Comparison of ENCODE assay signal across 18 mouse cellular contexts in the genomic region with DNA sequence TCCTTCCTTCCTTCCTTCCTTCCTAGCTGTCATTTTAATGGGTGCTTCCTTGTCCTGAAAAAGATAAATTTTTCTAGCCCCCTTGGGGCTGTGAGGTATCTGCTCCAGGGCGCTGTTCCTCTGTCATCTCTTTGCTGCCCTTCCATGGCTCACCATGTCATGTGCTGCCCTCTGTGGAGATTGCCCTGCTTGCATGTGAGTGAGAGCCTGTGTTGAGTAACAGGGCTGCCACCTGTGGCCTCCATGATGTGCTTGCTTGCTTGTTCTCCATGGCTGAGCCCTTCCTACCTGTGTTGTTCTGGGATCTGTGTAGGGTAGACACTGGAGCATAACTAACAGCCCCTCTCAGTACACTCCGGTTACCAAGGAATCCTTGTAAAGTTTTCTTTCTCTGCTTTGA.
"Had no signal": no experiment of that assay in that cellular context is flagged by ENCODE, and none has a peak within 500 bp of the region (broad histone marks: within the 10 kb centered on the region; RNA-seq: fewer than 3 reads in every experiment).

No protein-coding gene starts in this region.

- H3K9ac ChIP-seq: liver, embryonic 14.5 days; lung, embryonic 15.5 days; midbrain, embryonic 12.5 days; neural tube, embryonic 13.5 days; neural tube, embryonic 15.5 days had no signal

- H3K27me3 ChIP-seq: lung, embryonic 15.5 days; midbrain, embryonic 12.5 days; neural tube, embryonic 13.5 days; neural tube, embryonic 15.5 days had no signal

- DNase-seq: lung, adult 2 months; lung, postnatal 10 days; midbrain, embryonic 14.5 days; retina, postnatal 1 day; right cerebral cortex, adult 18-20 months; right cerebral cortex, postnatal 25 days; right cerebral cortex, postnatal 4 days; spleen, adult 18-20 months; thymus, adult 2 months; thymus, postnatal 36 days had no signal

- H3K4me1 ChIP-seq: midbrain, embryonic 12.5 days had no signal

- H3K9me3 ChIP-seq: lung, embryonic 15.5 days; midbrain, embryonic 12.5 days; neural tube, embryonic 13.5 days; neural tube, embryonic 15.5 days had no signal

- ATAC-seq: midbrain, embryonic 16.5 days had no signal

- H3K27ac ChIP-seq: liver, embryonic 14.5 days; lung, embryonic 15.5 days; midbrain, embryonic 10.5 days; midbrain, embryonic 12.5 days; neural tube, embryonic 13.5 days; neural tube, embryonic 15.5 days had no signal

- H3K4me3 ChIP-seq: lung, embryonic 15.5 days; midbrain, embryonic 10.5 days; midbrain, embryonic 12.5 days; myocyte; neural tube, embryonic 13.5 days; neural tube, embryonic 15.5 days had no signal

- H3K4me2 ChIP-seq: lung, embryonic 15.5 days; midbrain, embryonic 12.5 days; neural tube, embryonic 13.5 days; neural tube, embryonic 15.5 days had no signal

- H3K36me3 ChIP-seq: lung, embryonic 15.5 days; midbrain, embryonic 12.5 days; neural tube, embryonic 13.5 days; neural tube, embryonic 15.5 days had no signal
